Mouse (Mus musculus) inflammation-experienced regulatory T-cells, adult 6 months (primary cell): ENCODE data around the gene Mat2a. TPM values are rescaled to one million over a fixed set of nuclear protein-coding genes. Genes with fewer than 3 reads are reported as not detected.

Source experiments
- polyA plus RNA-seq, 3 experiments: library from polyadenylated mRNA; unstranded; fragments of 100-300 nt; shearing (Covaris generic); gene quantifications; one replicate each; pipeline ENCODE4 v1.2.1; 2017

The Mat2a gene
- polyA plus RNA-seq, 3 experiments from 2014 or later = 217 to 228 (median 219) TPM

Other genes starting within 250 kb of the Mat2a start
- not detected for gene Atoh8, start 204.0 kb downstream of the Mat2a start, polyA plus RNA-seq
- gene Sftpb, start 134.9 kb downstream of the Mat2a start, polyA plus RNA-seq = not detected
- gene Usp39, start 94.4 kb downstream of the Mat2a start, polyA plus RNA-seq = 10 to 100 TPM; 16.5 to 26.1 (median 20.8) TPM
- 10 to 100 TPM; 18.2 to 25.5 (median 19.7) TPM for gene 0610030E20Rik, start 92.2 kb downstream of the Mat2a start, polyA plus RNA-seq
- 1 to 10 TPM in 1 of 3 experiments, under 1 TPM in 2; 0.57 to 1.1 (median 0.67) TPM for gene Tmem150a, start 84.1 kb downstream of the Mat2a start, polyA plus RNA-seq
- gene Rnf181, start 72.6 kb downstream of the Mat2a start, polyA plus RNA-seq = 100 to 1,000 TPM; 107 to 150 (median 144) TPM
- gene Vamp5, start 59.1 kb downstream of the Mat2a start, polyA plus RNA-seq = 10 to 100 TPM; 67.7 to 70.9 (median 69.7) TPM
- gene Vamp8, start 48.9 kb downstream of the Mat2a start, polyA plus RNA-seq = 100 to 1,000 TPM; 338 to 440 (median 338) TPM
- gene Ggcx, start 25.2 kb downstream of the Mat2a start, polyA plus RNA-seq = 1 to 10 TPM; 5.6 to 6.5 (median 5.9) TPM
- gene Sh2d6, start 82.1 kb upstream of the Mat2a start, polyA plus RNA-seq = not detected
- gene Capg, start 104.8 kb upstream of the Mat2a start, polyA plus RNA-seq = 100 to 1,000 TPM; 499 to 613 (median 536) TPM
- gene Elmod3, start 158.9 kb upstream of the Mat2a start, polyA plus RNA-seq = 10 to 100 TPM; 13.7 to 24.3 (median 20.6) TPM
- 1 to 10 TPM; 3.9 to 5.5 (median 4.1) TPM for gene Retsat, start 158.9 kb upstream of the Mat2a start, polyA plus RNA-seq
- gene Tgoln1, start 177.4 kb upstream of the Mat2a start, polyA plus RNA-seq = 100 to 1,000 TPM; 103 to 111 (median 108) TPM